ENCODE assay signal across 19 mouse cellular contexts in the genomic region with DNA sequence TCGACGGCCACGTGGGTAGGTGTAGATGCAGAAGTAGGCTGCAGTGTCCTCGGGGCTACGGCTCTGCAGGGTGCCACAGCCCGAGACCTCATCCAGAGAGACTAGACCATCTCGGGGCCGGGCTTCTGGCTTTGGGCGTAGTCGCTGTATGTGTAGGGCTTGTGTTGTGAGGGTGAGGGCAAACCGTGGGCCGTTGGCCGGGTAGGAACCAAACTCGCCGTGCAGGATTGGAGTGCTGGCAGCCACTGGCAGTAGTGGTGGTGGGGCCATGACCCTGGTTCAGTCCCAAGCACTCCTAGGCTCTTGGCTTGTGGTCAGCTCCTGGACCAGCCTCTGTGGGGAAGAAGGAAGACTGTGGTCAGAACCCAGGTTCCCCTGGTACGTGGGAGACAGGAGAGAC. TPM values are rescaled to one million over a fixed set of nuclear protein-coding genes. Genes with fewer than 3 reads are reported as not detected.
DNase-seq lines count a peak whose midpoint lies in the region; ATAC-seq and TF ChIP-seq lines count a peak whose summit lies in the region.
"Had no signal": no experiment of that assay in that cellular context is flagged by ENCODE, and none has a peak within 500 bp of the region (broad histone marks: within the 10 kb centered on the region; RNA-seq: fewer than 3 reads in every experiment).

No protein-coding gene starts in this region.

- peak overlapping the region; percentile 97 for H3K27ac ChIP-seq in liver, adult 2 months (replicated peaks; ENCODE audit: insufficient read depth, low read depth, low read length)
- H3K27ac ChIP-seq in liver, embryonic 11.5 days (ENCODE audit: low read depth, low read length): no peak overlapping the region
- peak overlapping the region; percentile 99 for H3K27ac ChIP-seq in intestine, postnatal 0 days (ENCODE audit: low read depth, low read length)
- H3K27ac ChIP-seq: left cerebral cortex, adult 2 months; liver, embryonic 14.5 days had no signal

- no peak for ATAC-seq in liver, embryonic 11.5 days (replicated peaks; ENCODE audit: low FRiP score)
- no peak for ATAC-seq in intestine, postnatal 0 days
- ATAC-seq: CD4-positive, CD25-positive, alpha-beta regulatory T cell, adult 4 months; Patski had no signal

- DNase-seq in gastrocnemius, postnatal 10 days: peak; percentile 23
- DNase-seq in gastrocnemius, adult 8-10 months (ENCODE audit: low spot score in 2 of 2): no peak
- DNase-seq in liver, adult 2 months (ENCODE audit: extremely low read depth, low read depth, low spot score): no peak
- DNase-seq in liver, embryonic 11.5 days (ENCODE audit: low spot score): no peak
- DNase-seq in cerebellum, adult 8-10 months: peak; percentile 49
- no peak for DNase-seq in layer of hippocampus, postnatal 36 days
- no peak for DNase-seq in left cerebral cortex, postnatal 25 days (ENCODE audit: low spot score in 2 of 2)
- DNase-seq: gastrocnemius, postnatal 36 days; heart, postnatal 10 days; retina, postnatal 1 day had no signal

- no peaks in the 10 kb centered on the region for H3K9me3 ChIP-seq in liver, embryonic 11.5 days (ENCODE audit: control insufficient read depth, low read length)
- no peaks in the 10 kb centered on the region for H3K9me3 ChIP-seq in intestine, postnatal 0 days (ENCODE audit: control insufficient read depth)

- no peak for TF ChIP-seq CTCF in liver, adult 2 months (IDR thresholded peaks at IDR 0.05; ENCODE audit: low read depth, low read length)
- TF ChIP-seq CTCF in intestine, postnatal 0 days (IDR thresholded peaks at IDR 0.05; ENCODE audit: low read depth): no peak

- H3K36me3 ChIP-seq in liver, adult 2 months (ENCODE audit: control insufficient read depth, insufficient read depth, low read length): peaks cover 11% of the 10 kb centered on the region
- peaks cover 29% of the 10 kb centered on the region for H3K36me3 ChIP-seq in liver, embryonic 11.5 days (ENCODE audit: control insufficient read depth, insufficient read depth, low read length)
- H3K36me3 ChIP-seq in intestine, postnatal 0 days (ENCODE audit: control insufficient read depth, insufficient read depth): peaks cover 31% of the 10 kb centered on the region; the same call in 1 of the 2 replicates

- peak overlapping the region; percentile 50 for H3K4me3 ChIP-seq in liver, adult 2 months (ENCODE audit: insufficient read depth, low read depth, low read length)
- no peak overlapping the region for H3K4me3 ChIP-seq in liver, embryonic 11.5 days (ENCODE audit: low read depth, low read length)
- peak overlapping the region; percentile 70 for H3K4me3 ChIP-seq in intestine, postnatal 0 days (ENCODE audit: low read depth, low read length)

- 30% methylated on average over 16 of the region's 16 CpGs for WGBS in liver, adult 2 months
- WGBS in liver, embryonic 11.5 days: 94% methylated on average over 16 of the region's 16 CpGs
- WGBS in intestine, postnatal 0 days: 59% methylated on average over 16 of the region's 16 CpGs

- intact Hi-C loops in left cerebral cortex, postnatal 25 days (cut with DNase I): no loop called here

- H3K4me1 ChIP-seq in liver, adult 2 months (ENCODE audit: control insufficient read depth, insufficient read depth, low read length): peaks cover 40% of the 10 kb centered on the region
- peaks cover 30% of the 10 kb centered on the region for H3K4me1 ChIP-seq in liver, embryonic 11.5 days (replicated peaks; ENCODE audit: control insufficient read depth, insufficient read depth, low read length)
- peaks cover 37% of the 10 kb centered on the region for H3K4me1 ChIP-seq in intestine, postnatal 0 days (replicated peaks; ENCODE audit: control insufficient read depth, insufficient read depth, low read length)

- no peaks in the 10 kb centered on the region for H3K27me3 ChIP-seq in liver, adult 2 months (ENCODE audit: control insufficient read depth, insufficient read depth, low read length)
- H3K27me3 ChIP-seq in liver, embryonic 11.5 days (replicated peaks; ENCODE audit: control insufficient read depth, insufficient read depth, low read length): no peaks in the 10 kb centered on the region
- no peaks in the 10 kb centered on the region for H3K27me3 ChIP-seq in intestine, postnatal 0 days (replicated peaks; ENCODE audit: control insufficient read depth, insufficient read depth, low read length)
- H3K27me3 ChIP-seq: Patski had no signal

- no peak for TF ChIP-seq POLR2A in liver, adult 2 months (IDR thresholded peaks at IDR 0.05; ENCODE audit: extremely low read depth, insufficient read depth, low read length)

- peaks cover 4% of the 10 kb centered on the region; the same call in 1 of the 2 replicates for H3K79me2 ChIP-seq in liver, adult 2 months (ENCODE audit: control insufficient read depth, insufficient read depth, low read length)

- H3K4me2 ChIP-seq in liver, embryonic 11.5 days: no peak overlapping the region
- peak overlapping the region; percentile 88 for H3K4me2 ChIP-seq in intestine, postnatal 0 days (replicated peaks; ENCODE audit: low read depth)
- H3K4me2 ChIP-seq: midbrain, embryonic 11.5 days had no signal

- H3K9ac ChIP-seq in liver, adult 2 months (ENCODE audit: low read depth, low read length): peak overlapping the region; percentile 75
- H3K9ac ChIP-seq in liver, embryonic 11.5 days (ENCODE audit: low read depth, low read length): no peak overlapping the region
- H3K9ac ChIP-seq in intestine, postnatal 0 days (ENCODE audit: low read depth, low read length): peak overlapping the region; percentile 86; the same call in 1 of the 2 replicates
- H3K9ac ChIP-seq: liver, embryonic 14.5 days had no signal

RNA-seq across cellular contexts. Expression of gene Rpl18, which starts 1.9 kb away (rescaled TPM):
- 100 to 1,000 TPM; 793 to 822 TPM for total RNA-seq in gastrocnemius, postnatal 10 days (2021)
- total RNA-seq in gastrocnemius, adult 8-10 months (2022): 100 to 1,000 TPM; 479 to 609 (median 594) TPM
- 436 and 542 TPM in 2 replicates for total RNA-seq in liver, adult 2 months (2014; rRNA removed)
- 366 and 534 TPM in 2 replicates for polyA plus RNA-seq in liver, adult 2 months (2012; rRNA removed)
- 1,405 and 1,469 TPM in 2 replicates for polyA plus RNA-seq in liver, embryonic 11.5 days (2014; fragmentation: Nextera tagmentation; extraction: Ambion mirVana)
- 708 and 740 TPM in 2 replicates for polyA plus RNA-seq in intestine, postnatal 0 days (2015; fragmentation: Nextera tagmentation; extraction: Ambion mirVana)
- total RNA-seq in layer of hippocampus, postnatal 36 days (2021): 100 to 1,000 TPM; 372 to 375 TPM
- 100 to 1,000 TPM; 315 to 323 TPM for total RNA-seq in left cerebral cortex, postnatal 25 days (2021)

RNA-seq across cellular contexts. Expression of gene Sphk2, which starts 4.4 kb away (rescaled TPM):
- total RNA-seq in gastrocnemius, postnatal 10 days (2021): 10 to 100 TPM; 11.8 to 13.8 TPM
- total RNA-seq in gastrocnemius, adult 8-10 months (2022): 10 to 100 TPM; 10.6 to 15.0 (median 13.0) TPM
- total RNA-seq in liver, adult 2 months (2014; rRNA removed): 13.4 and 15.2 TPM in 2 replicates
- 62.9 and 80.1 TPM in 2 replicates for polyA plus RNA-seq in liver, adult 2 months (2012; rRNA removed)
- polyA plus RNA-seq in liver, embryonic 11.5 days (2014; fragmentation: Nextera tagmentation; extraction: Ambion mirVana): 24.2 and 25.6 TPM in 2 replicates
- 55.1 and 55.9 TPM in 2 replicates for polyA plus RNA-seq in intestine, postnatal 0 days (2015; fragmentation: Nextera tagmentation; extraction: Ambion mirVana)
- 10 to 100 TPM; 36.6 to 37.2 TPM for total RNA-seq in layer of hippocampus, postnatal 36 days (2021)
- total RNA-seq in left cerebral cortex, postnatal 25 days (2021): 10 to 100 TPM; 29.7 to 29.8 TPM

RNA-seq across cellular contexts. Expression of gene Fam83e, which starts 7.6 kb away (rescaled TPM):
- total RNA-seq in gastrocnemius, postnatal 10 days (2021): under 1 TPM; 0.12 to 0.45 TPM
- under 1 TPM in 2 of 4 experiments, not detected in 2; 0.10 to 0.38 TPM for total RNA-seq in gastrocnemius, adult 8-10 months (2022)
- total RNA-seq in liver, adult 2 months (2014; rRNA removed): 0.18 TPM in 1 of 2 replicates, not detected in the other
- 0.05 and 0.10 TPM in 2 replicates for polyA plus RNA-seq in liver, adult 2 months (2012; rRNA removed)
- polyA plus RNA-seq in liver, embryonic 11.5 days (2014; fragmentation: Nextera tagmentation; extraction: Ambion mirVana): 0.77 and 1.1 TPM in 2 replicates
- polyA plus RNA-seq in intestine, postnatal 0 days (2015; fragmentation: Nextera tagmentation; extraction: Ambion mirVana): 16.6 and 16.7 TPM in 2 replicates
- total RNA-seq in layer of hippocampus, postnatal 36 days (2021): under 1 TPM; 0.12 to 0.13 TPM
- under 1 TPM; 0.11 to 0.23 TPM for total RNA-seq in left cerebral cortex, postnatal 25 days (2021)
- polyA plus RNA-seq: CD4-positive, CD25-positive, alpha-beta regulatory T cell, adult 4 months had no signal

RNA-seq across cellular contexts. Expression of gene Dbp, which starts 8.5 kb away (rescaled TPM):
- 10 to 100 TPM; 35.9 to 37.9 TPM for total RNA-seq in gastrocnemius, postnatal 10 days (2021)
- total RNA-seq in gastrocnemius, adult 8-10 months (2022): 100 to 1,000 TPM in 3 of 4 experiments, 10 to 100 TPM in 1; 69.5 to 173 (median 143) TPM
- total RNA-seq in liver, adult 2 months (2014; rRNA removed): 93.0 and 110 TPM in 2 replicates
- polyA plus RNA-seq in liver, adult 2 months (2012; rRNA removed): 8.6 and 17.0 TPM in 2 replicates
- polyA plus RNA-seq in liver, embryonic 11.5 days (2014; fragmentation: Nextera tagmentation; extraction: Ambion mirVana): 1.8 and 1.9 TPM in 2 replicates
- 6.9 and 8.6 TPM in 2 replicates for polyA plus RNA-seq in intestine, postnatal 0 days (2015; fragmentation: Nextera tagmentation; extraction: Ambion mirVana)
- 10 to 100 TPM; 49.8 to 51.5 TPM for total RNA-seq in layer of hippocampus, postnatal 36 days (2021)
- total RNA-seq in left cerebral cortex, postnatal 25 days (2021): 100 to 1,000 TPM in 1 of 2 experiments, 10 to 100 TPM in 1; 66.2 to 147 TPM

RNA-seq across cellular contexts. Expression of gene Spaca4, which starts 12.2 kb away (rescaled TPM):
- total RNA-seq in gastrocnemius, postnatal 10 days (2021): not detected
- total RNA-seq in gastrocnemius, adult 8-10 months (2022): not detected
- not detected in 2 replicates for total RNA-seq in liver, adult 2 months (2014; rRNA removed)
- polyA plus RNA-seq in liver, adult 2 months (2012; rRNA removed): not detected in 2 replicates
- polyA plus RNA-seq in liver, embryonic 11.5 days (2014; fragmentation: Nextera tagmentation; extraction: Ambion mirVana): not detected in 2 replicates
- polyA plus RNA-seq in intestine, postnatal 0 days (2015; fragmentation: Nextera tagmentation; extraction: Ambion mirVana): 0.17 and 0.22 TPM in 2 replicates
- total RNA-seq in layer of hippocampus, postnatal 36 days (2021): not detected
- not detected for total RNA-seq in left cerebral cortex, postnatal 25 days (2021)
- total RNA-seq: adrenal gland, adult 2 months; gastrocnemius, postnatal 36 days; heart, postnatal 10 days; left cerebral cortex, adult 2 months had no signal
- polyA plus RNA-seq: adrenal gland, adult 2 months; CD4-positive, CD25-positive, alpha-beta regulatory T cell, adult 4 months; liver, embryonic 14.5 days; midbrain, embryonic 11.5 days; neural tube, embryonic 11.5 days; Patski; spleen, adult 2 months had no signal

Comparison
In these comparisons a context has a peak if more than half of its experiments do, and no peak if none do; other contexts are left out.
1. DNase-seq: peak in gastrocnemius, postnatal 10 days (single experiment) and cerebellum, adult 8-10 months (single experiment); none in gastrocnemius, adult 8-10 months (0 of 2), liver, adult 2 months (single experiment), liver, embryonic 11.5 days (single experiment), layer of hippocampus, postnatal 36 days (0 of 2) and left cerebral cortex, postnatal 25 days (0 of 2).